Mouse (Mus musculus): ENCODE results near the gene Hoxd4. TPM values are rescaled to one million over a fixed set of nuclear protein-coding genes. Genes with fewer than 3 reads are reported as not detected.

The Hoxd4 gene
- polyA plus RNA-seq, 2 experiments: 0.63 to 14.7 TPM

GRCm38 (mm10) chr2:74691022-74691951, 20.4 kb upstream of the Hoxd4 start, which contains the start of gene Hoxd10:
TSS of gene Hoxd10 (plus strand) at chr2:74691924.
- Histone ChIP-seq H3K4me3 (replicated peaks; ENCODE audit: low read length) (peak within 1 kb of the TSS; percentile 74), H3K4me1 (ENCODE audit: control insufficient read depth, insufficient read depth, low read length) (peaks cover 29% of the 10 kb centered on the region), H3K4me2 (replicated peaks; ENCODE audit: low read depth, low read length, severe bottlenecking) (peak within 1 kb of the TSS; percentile 96), H3K9me3 (ENCODE audit: control insufficient read depth, low read length) (no peaks in the 10 kb centered on the region), H3K36me3 (ENCODE audit: control insufficient read depth, insufficient read depth, low read length) (peaks cover 32% of the 10 kb centered on the region), H3K9ac (ENCODE audit: low read depth, low read length, severe bottlenecking) (peak within 1 kb of the TSS; percentile 91), H3K27me3 (ENCODE audit: control insufficient read depth, insufficient read depth, low read length) (peaks cover 37% of the 10 kb centered on the region), H3K27ac (replicated peaks; ENCODE audit: low read depth, low read length) (peak within 1 kb of the TSS; percentile 88)
- under 1% methylated on average over 55 of the region's 56 CpGs for WGBS
- ATAC-seq (ENCODE audit: low FRiP score, low read depth) (peak; percentile 86), DNase-seq (ENCODE audit: low spot score) (peak; percentile 79)
- TF ChIP-seq POLR2A (IDR thresholded peaks at IDR 0.05; ENCODE audit: borderline replicate concordance, extremely low read depth, insufficient read depth, insufficient read length): no peak

- no peaks in the 10 kb centered on the region for H3K9me3 ChIP-seq (ENCODE audit: control insufficient read depth, low read length)
- peaks cover 33% of the 10 kb centered on the region for H3K27me3 ChIP-seq (ENCODE audit: control insufficient read depth, insufficient read depth, low read length)
- peak overlapping the region; percentile 91 for H3K9ac ChIP-seq (ENCODE audit: low read depth, low read length, severe bottlenecking)
- peak overlapping the region; percentile 96 for H3K4me2 ChIP-seq (replicated peaks; ENCODE audit: low read depth, low read length, severe bottlenecking)
- ATAC-seq (ENCODE audit: low FRiP score, low read depth): peak; percentile 7; the same call in 1 of the 2 replicates
- H3K4me1 ChIP-seq (ENCODE audit: control insufficient read depth, insufficient read depth, low read length): peaks cover 38% of the 10 kb centered on the region
- peaks cover 27% of the 10 kb centered on the region for H3K36me3 ChIP-seq (ENCODE audit: control insufficient read depth, insufficient read depth, low read length)
- no peak for TF ChIP-seq POLR2A (IDR thresholded peaks at IDR 0.05; ENCODE audit: borderline replicate concordance, extremely low read depth, insufficient read depth, insufficient read length)
- peak overlapping the region; percentile 74 for H3K4me3 ChIP-seq (replicated peaks; ENCODE audit: low read length)
- peak overlapping the region; percentile 75 for H3K27ac ChIP-seq (replicated peaks; ENCODE audit: low read depth, low read length)
- 4% methylated on average over 35 of the region's 35 CpGs for WGBS
- DNase-seq (ENCODE audit: low spot score): no peak
Measured at GRCm38 (mm10) chr2:74691995-74692807, 19.5 kb upstream of the Hoxd4 start.

GRCm38 (mm10) chr2:74692808-74693431, 18.8 kb upstream of the Hoxd4 start:
- Histone ChIP-seq H3K4me3 (replicated peaks; ENCODE audit: low read length) (peak overlapping the region; percentile 74), H3K27me3 (ENCODE audit: control insufficient read depth, insufficient read depth, low read length) (peaks cover 33% of the 10 kb centered on the region), H3K27ac (replicated peaks; ENCODE audit: low read depth, low read length) (peak overlapping the region; percentile 75), H3K9ac (ENCODE audit: low read depth, low read length, severe bottlenecking) (peak overlapping the region; percentile 91), H3K36me3 (ENCODE audit: control insufficient read depth, insufficient read depth, low read length) (peaks cover 20% of the 10 kb centered on the region), H3K4me2 (replicated peaks; ENCODE audit: low read depth, low read length, severe bottlenecking) (peak overlapping the region; percentile 96), H3K4me1 (ENCODE audit: control insufficient read depth, insufficient read depth, low read length) (peaks cover 38% of the 10 kb centered on the region), H3K9me3 (ENCODE audit: control insufficient read depth, low read length) (no peaks in the 10 kb centered on the region)
- TF ChIP-seq POLR2A (IDR thresholded peaks at IDR 0.05; ENCODE audit: borderline replicate concordance, extremely low read depth, insufficient read depth, insufficient read length): no peak
- 12% methylated on average over 20 of the region's 20 CpGs for WGBS
- DNase-seq (ENCODE audit: low spot score): no peak
- ATAC-seq (ENCODE audit: low FRiP score, low read depth): no peak

GRCm38 (mm10) chr2:74693432-74693827, 18.3 kb upstream of the Hoxd4 start:
- Histone ChIP-seq H3K9me3 (ENCODE audit: control insufficient read depth, low read length) (no peaks in the 10 kb centered on the region), H3K4me3 (replicated peaks; ENCODE audit: low read length) (peak overlapping the region; percentile 74), H3K27ac (replicated peaks; ENCODE audit: low read depth, low read length) (peak overlapping the region; percentile 69), H3K4me2 (replicated peaks; ENCODE audit: low read depth, low read length, severe bottlenecking) (peak overlapping the region; percentile 96), H3K36me3 (ENCODE audit: control insufficient read depth, insufficient read depth, low read length) (peaks cover 20% of the 10 kb centered on the region), H3K9ac (ENCODE audit: low read depth, low read length, severe bottlenecking) (peak overlapping the region; percentile 91), H3K4me1 (ENCODE audit: control insufficient read depth, insufficient read depth, low read length) (peaks cover 41% of the 10 kb centered on the region), H3K27me3 (ENCODE audit: control insufficient read depth, insufficient read depth, low read length) (peaks cover 33% of the 10 kb centered on the region)
- ATAC-seq (ENCODE audit: low FRiP score, low read depth) (no peak), DNase-seq (ENCODE audit: low spot score) (no peak)
- TF ChIP-seq POLR2A (IDR thresholded peaks at IDR 0.05; ENCODE audit: borderline replicate concordance, extremely low read depth, insufficient read depth, insufficient read length): no peak
- 18% methylated on average over 4 of the region's 4 CpGs for WGBS

All from limb, embryonic 14.5 days (tissue).